Mouse (Mus musculus): ENCODE data around the gene Klri1. TPM values are rescaled to one million over a fixed set of nuclear protein-coding genes. Genes with fewer than 3 reads are reported as not detected.
"Not testable (repeated sequence)": the region's sequence is repeated elsewhere in the genome, so short reads cannot be mapped to it uniquely, and the experiment has no call there.

The Klri1 gene
- polyA plus RNA-seq, 1 experiment from 2014 or later: not detected

DNA sequence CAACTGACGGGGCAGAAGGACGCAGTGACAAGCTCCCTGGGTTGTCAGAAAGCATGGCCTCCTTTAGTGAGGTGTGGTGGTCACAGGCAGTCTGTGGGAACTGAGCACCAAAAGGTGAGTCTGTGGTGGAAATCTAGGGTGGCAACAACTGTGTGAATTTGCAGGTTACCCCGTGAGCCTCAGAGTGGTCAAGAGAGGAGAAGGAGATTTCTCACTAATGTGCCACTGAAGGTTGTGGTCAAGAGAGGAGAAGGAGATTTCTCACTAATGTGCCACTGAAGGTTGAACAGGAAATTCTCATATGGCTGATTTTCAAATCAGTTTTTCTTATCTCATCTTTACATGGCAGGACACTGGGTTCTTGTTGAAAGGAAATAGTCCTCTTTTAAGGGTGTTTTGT lies 55.6 kb downstream of the Klri1 start:
- WGBS: no CpG with 5 or more reads among the region's 3 CpGs

DNA sequence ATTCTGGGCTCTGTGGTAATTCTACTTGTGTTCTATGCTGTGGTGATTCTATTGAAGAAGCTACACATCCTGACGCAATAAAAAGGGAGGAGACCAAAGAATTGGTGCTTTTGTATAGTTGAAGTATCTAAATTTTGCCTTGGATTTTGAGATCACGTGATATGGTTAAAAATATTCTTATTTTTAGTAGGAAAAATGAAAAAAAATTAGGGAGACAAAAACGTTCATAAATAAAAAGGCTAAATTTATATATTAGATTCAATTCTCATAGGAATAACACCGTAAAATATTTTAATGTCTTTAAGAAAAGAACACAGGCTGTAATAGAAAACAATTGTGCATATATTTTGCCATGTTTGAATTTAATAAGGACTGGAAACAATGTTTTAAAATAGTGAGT lies 56.3 kb downstream of the Klri1 start, which contains the start of gene Klrc2:
TSS of gene Klrc2 (minus strand) at position 101 of the 400 bp plus-strand sequence.
- not testable (repeated sequence) for H3K9ac ChIP-seq; ATAC-seq (ENCODE audit: low FRiP score, low read depth); H3K4me2 ChIP-seq (replicated peaks); H3K4me3 ChIP-seq; H3K4me1 ChIP-seq; H3K36me3 ChIP-seq; H3K27ac ChIP-seq; H3K27me3 ChIP-seq (replicated peaks); H3K9me3 ChIP-seq
- WGBS: 79% methylated on average over 4 of the region's 4 CpGs

More for the DNA sequence above, 55.6 kb downstream of the Klri1 start:
- not testable (repeated sequence) for H3K4me1 ChIP-seq; H3K9me3 ChIP-seq; H3K4me3 ChIP-seq; ATAC-seq (ENCODE audit: low FRiP score, low read depth); H3K36me3 ChIP-seq; H3K27ac ChIP-seq; H3K4me2 ChIP-seq (replicated peaks); H3K9ac ChIP-seq; H3K27me3 ChIP-seq (replicated peaks)

Small RNA genes lying within 50 kb of the gene (microRNA-seq; reads per million reads assigned to microRNA genes)
- not detected for gene Mir680-1

Other genes with a start within 250 kb of the Klri1 start
- gene Olr1, start 210.0 kb downstream of the Klri1 start, polyA plus RNA-seq (2016; fragmentation: Nextera tagmentation; extraction: Ambion mirVana): 0.05 TPM in 1 of 2 replicates, not detected in the other
- not detected in 2 replicates for gene Tmem52b, start 204.6 kb downstream of the Klri1 start, polyA plus RNA-seq (2016; fragmentation: Nextera tagmentation; extraction: Ambion mirVana)
- gene Gabarapl1, start 184.0 kb downstream of the Klri1 start, polyA plus RNA-seq (2016; fragmentation: Nextera tagmentation; extraction: Ambion mirVana): 115 and 119 TPM in 2 replicates
- gene Klre1, start 139.2 kb downstream of the Klri1 start, polyA plus RNA-seq (2016; fragmentation: Nextera tagmentation; extraction: Ambion mirVana): not detected in 2 replicates
- gene Klrd1, start 125.3 kb downstream of the Klri1 start, polyA plus RNA-seq (2016; fragmentation: Nextera tagmentation; extraction: Ambion mirVana): not detected in 2 replicates
- gene Klrk1, start 93.3 kb downstream of the Klri1 start, polyA plus RNA-seq (2016; fragmentation: Nextera tagmentation; extraction: Ambion mirVana): 0.15 and 0.34 TPM in 2 replicates
- not detected in 2 replicates for gene Klrc3, start 73.8 kb downstream of the Klri1 start, polyA plus RNA-seq (2016; fragmentation: Nextera tagmentation; extraction: Ambion mirVana)
- not detected in 2 replicates for gene Klrc2, start 56.4 kb downstream of the Klri1 start, polyA plus RNA-seq (2016; fragmentation: Nextera tagmentation; extraction: Ambion mirVana)
- gene Klrc1, start 38.2 kb downstream of the Klri1 start, polyA plus RNA-seq (2016; fragmentation: Nextera tagmentation; extraction: Ambion mirVana): not detected in 2 replicates
- not detected in 2 replicates for gene Klri2, start 23.4 kb upstream of the Klri1 start, polyA plus RNA-seq (2016; fragmentation: Nextera tagmentation; extraction: Ambion mirVana)
- gene Gm156, start 67.1 kb upstream of the Klri1 start, polyA plus RNA-seq (2016; fragmentation: Nextera tagmentation; extraction: Ambion mirVana): not detected in 2 replicates
- not detected in 2 replicates for gene Gm17631, start 145.5 kb upstream of the Klri1 start, polyA plus RNA-seq (2016; fragmentation: Nextera tagmentation; extraction: Ambion mirVana)
- not detected in 2 replicates for gene Klra17, start 159.5 kb upstream of the Klri1 start, polyA plus RNA-seq (2016; fragmentation: Nextera tagmentation; extraction: Ambion mirVana)
- gene Klra5, start 200.5 kb upstream of the Klri1 start, polyA plus RNA-seq (2016; fragmentation: Nextera tagmentation; extraction: Ambion mirVana): not detected in 2 replicates